Mouse (Mus musculus): ENCODE results near the gene Npm3.
A peak's percentile ranks its signal among the peaks of the same experiment; 100 is the strongest.

Gene Npm3

DNA sequence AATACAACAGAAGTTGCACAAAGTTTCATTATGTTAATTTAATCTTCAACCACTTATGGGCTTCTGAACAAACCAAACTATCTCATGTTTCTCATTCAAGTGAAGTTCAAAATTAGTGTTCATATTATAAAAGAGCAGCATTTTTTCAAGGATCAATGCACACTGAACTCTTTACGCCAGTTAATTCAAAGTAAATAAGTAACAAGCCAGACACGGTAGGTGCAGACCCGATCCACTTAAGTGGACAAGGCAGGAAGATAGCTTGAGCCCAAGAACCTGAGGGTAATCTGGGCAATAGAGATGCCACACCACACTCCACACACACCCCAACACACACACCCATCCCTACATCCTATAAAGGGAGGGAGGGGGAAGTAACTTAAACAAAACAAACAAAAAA lies 4.2 kb upstream of the Npm3 start:
- no peak for DNase-seq (ENCODE audit: low read depth, low spot score)

GRCm38 (mm10) chr19:45751881-45752280 lies 2.5 kb upstream of the Npm3 start:
- no peak for DNase-seq (ENCODE audit: low read depth, low spot score)

- no peak for DNase-seq (ENCODE audit: low read depth, low spot score)
Measured at GRCm38 (mm10) chr19:45748691-45749242, 624 bp downstream of the Npm3 start.

GRCm38 (mm10) chr19:45748206-45748605 lies 1.2 kb downstream of the Npm3 start:
- DNase-seq (ENCODE audit: low read depth, low spot score), result no peak

GRCm38 (mm10) chr19:45747028-45747867 lies 2.1 kb downstream of the Npm3 start:
- DNase-seq (ENCODE audit: low read depth, low spot score), result peak; percentile 87

- peak; percentile 84 for DNase-seq (ENCODE audit: low read depth, low spot score)
Measured at GRCm38 (mm10) chr19:45746153-45747020, 3.0 kb downstream of the Npm3 start.

- DNase-seq (ENCODE audit: low read depth, low spot score), result no peak
Measured at GRCm38 (mm10) chr19:45745344-45746152, 3.8 kb downstream of the Npm3 start.

DNA sequence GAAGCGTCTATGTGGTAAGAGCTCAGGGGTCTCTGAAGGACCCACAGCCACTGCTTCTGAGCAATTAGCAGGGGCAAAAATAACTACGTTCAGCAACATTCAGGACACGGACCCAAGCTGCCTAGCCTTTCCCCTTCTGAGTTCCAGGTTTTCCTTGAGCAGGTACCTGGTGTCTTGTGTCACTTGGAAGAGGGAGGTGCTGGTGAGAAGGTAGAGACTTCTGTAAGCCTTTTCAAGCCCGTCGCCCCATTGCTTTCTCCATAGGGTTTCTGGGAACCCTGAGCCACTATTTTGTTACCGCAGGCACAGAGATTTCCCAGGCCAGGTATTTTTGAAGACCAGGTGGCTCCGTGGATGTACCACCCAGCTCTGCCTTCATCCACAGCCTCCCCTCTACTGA lies 5.8 kb downstream of the Npm3 start:
- DNase-seq (ENCODE audit: low read depth, low spot score), result no peak

GRCm38 (mm10) chr19:45742984-45743575 lies 6.3 kb downstream of the Npm3 start:
- DNase-seq (ENCODE audit: low read depth, low spot score), result no peak

DNA sequence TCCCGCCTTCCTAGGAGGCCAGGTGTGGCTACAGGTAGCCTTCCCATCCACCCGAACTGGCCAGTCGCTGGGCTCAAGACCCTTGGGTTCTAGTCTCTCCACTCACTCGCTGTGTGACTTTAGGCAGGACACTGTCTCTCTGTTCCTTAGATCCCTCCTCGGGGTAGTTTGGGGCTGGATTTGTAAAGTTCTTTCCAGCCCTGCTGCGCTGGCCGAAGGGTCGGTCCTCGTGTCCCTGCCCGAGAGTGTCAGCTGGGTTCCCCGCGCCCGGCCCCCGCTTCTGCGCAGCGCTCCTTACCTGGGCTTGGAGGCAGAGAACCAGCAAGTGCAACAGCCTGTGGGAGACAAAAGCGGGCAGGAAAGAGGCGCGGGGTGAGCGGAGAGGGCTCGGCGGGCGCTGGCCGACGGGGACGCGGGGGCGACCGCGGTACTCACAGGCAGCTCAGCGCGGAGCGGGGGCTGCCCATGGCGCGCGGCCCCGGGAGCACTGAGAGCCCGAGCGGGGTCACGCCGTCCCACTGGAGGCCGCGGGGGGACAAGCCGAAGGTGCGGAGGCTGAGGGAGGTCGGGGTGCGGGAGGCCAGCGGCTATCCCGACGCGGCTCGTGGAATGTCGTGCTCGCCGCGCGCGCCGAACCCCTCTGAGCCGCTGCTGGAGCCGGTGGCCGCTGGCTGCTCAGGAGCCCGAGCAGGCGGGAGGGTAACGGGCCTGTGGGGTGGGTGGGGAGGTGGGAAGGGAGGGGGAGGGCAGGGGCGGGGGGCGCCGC lies 7.0 kb downstream of the Npm3 start, which contains the start of gene Fgf8:
TSS of gene Fgf8 (minus strand) at position 698 of the 766 bp plus-strand sequence.
- DNase-seq (ENCODE audit: low read depth, low spot score), result no peak

- DNase-seq (ENCODE audit: low read depth, low spot score), result no peak
Measured at GRCm38 (mm10) chr19:45741431-45742217, 7.8 kb downstream of the Npm3 start.

DNA sequence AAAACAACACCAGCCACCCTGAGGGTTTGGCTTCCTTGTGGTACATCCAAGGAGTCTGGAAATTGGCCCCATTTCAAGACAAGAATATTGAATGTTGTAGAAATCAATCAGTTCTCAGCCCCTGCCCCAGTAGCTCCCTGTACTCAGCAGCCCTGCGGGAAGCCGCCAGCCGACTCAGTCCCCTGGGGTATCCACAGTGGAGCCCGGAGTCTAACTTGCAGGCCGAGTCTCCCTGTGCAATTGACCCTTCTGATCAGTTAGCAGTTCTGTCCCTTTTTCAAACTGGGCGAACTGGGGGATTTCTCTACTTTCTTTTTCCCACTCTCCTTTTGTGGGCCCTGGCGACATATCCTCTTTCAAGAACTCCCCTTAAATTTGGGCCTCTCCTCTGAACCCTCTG lies 8.6 kb downstream of the Npm3 start:
- DNase-seq (ENCODE audit: low read depth, low spot score), result no peak

DNA sequence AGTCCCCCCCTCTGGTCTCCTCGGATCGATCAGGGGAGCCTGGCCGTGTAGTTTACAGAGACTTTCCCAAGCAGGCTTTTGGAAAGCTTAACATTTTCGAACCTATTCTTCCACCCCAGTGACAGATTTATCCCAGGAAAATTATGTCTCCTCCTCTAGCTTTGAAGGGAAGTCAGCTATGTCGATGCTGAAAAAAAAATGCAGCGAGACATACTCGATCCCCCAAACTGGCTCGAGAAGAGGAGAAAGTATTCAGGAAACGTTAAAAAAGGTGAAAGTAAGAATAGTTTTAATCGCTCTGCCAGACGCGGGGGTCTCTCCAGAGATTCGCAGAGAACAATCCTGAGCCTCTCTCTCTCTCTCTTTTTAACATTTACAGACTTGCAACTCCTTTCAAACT lies 9.2 kb downstream of the Npm3 start:
- no peak for DNase-seq (ENCODE audit: low read depth, low spot score)

GRCm38 (mm10) chr19:45738521-45738920 lies 10.9 kb downstream of the Npm3 start:
- no peak for DNase-seq (ENCODE audit: low read depth, low spot score)

GRCm38 (mm10) chr19:45737846-45738484 lies 11.4 kb downstream of the Npm3 start:
- DNase-seq (ENCODE audit: low read depth, low spot score), result no peak

- no peak for DNase-seq (ENCODE audit: low read depth, low spot score)
Measured at GRCm38 (mm10) chr19:45737208-45737845, 12.1 kb downstream of the Npm3 start.

- DNase-seq (ENCODE audit: low read depth, low spot score), result no peak
Measured at GRCm38 (mm10) chr19:45736855-45737207, 12.6 kb downstream of the Npm3 start.

DNA sequence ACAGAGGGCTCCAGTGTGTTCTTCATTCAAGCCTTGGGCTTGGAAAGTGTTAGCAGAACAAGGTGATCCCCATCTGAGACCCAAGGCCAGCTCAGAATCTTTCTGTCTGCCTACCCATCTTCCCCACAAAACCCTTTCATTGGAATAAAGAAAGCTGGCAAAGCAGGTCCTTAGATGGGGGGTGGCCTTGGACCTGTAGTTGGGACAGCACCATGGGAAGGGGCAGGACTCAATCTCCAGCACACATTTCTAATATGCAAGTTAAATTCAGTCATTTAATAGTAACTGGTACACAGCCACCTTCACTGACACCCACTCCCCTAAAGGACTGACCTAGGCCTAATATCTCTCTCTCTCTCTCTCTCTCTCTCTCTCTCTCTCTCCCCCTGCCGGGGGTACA lies 13.2 kb downstream of the Npm3 start:
- no peak for DNase-seq (ENCODE audit: low read depth, low spot score)

GRCm38 (mm10) chr19:45734762-45735161 lies 14.6 kb downstream of the Npm3 start:
- DNase-seq (ENCODE audit: low read depth, low spot score), result no peak

Data from mesoderm, embryonic 11.5 days (tissue).